Mouse (Mus musculus): Measurements from ENCODE around the gene Mknk2. TPM values are rescaled to one million over a fixed set of nuclear protein-coding genes. Genes with fewer than 3 reads are reported as not detected.
"Not testable (repeated sequence)": the region's sequence is repeated elsewhere in the genome, so short reads cannot be mapped to it uniquely, and the experiment has no call there.

The Mknk2 gene
- polyA plus RNA-seq, 1 experiment from 2014 or later = 43.7 TPM

DNA sequence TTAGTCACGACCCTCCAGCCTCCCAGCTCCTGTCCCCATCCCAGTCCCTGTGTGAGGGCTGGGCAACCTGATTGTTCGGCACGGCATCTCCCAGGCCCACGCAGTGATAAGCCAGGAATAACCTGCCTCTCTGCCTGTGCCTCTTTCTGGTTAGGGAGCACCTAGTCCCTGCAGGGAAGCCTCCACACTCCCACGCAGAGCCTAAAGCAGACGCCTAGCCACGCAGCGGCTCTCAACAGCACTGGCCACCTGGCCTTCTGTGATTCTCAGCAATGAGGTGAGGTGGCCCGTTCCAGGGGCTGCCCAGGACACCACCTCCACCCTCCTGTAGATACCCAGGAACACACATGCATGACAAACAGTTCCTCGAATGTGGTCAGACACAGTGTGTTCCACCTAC lies 27.5 kb downstream of the Mknk2 start:
- Histone ChIP-seq H3K4me1 (ENCODE audit: control insufficient read depth, insufficient read depth, low read length) (peaks cover 15% of the 10 kb centered on the region), H3K27ac (ENCODE audit: low read length) (no peak overlapping the region), H3K4me2 (ENCODE audit: low read length) (no peak overlapping the region), H3K27me3 (ENCODE audit: control insufficient read depth, insufficient read depth, low read depth, low read length) (no peaks in the 10 kb centered on the region), H3K36me3 (ENCODE audit: control insufficient read depth, insufficient read depth, low read length) (peaks cover 20% of the 10 kb centered on the region), H3K4me3 (ENCODE audit: low read depth, low read length) (no peak overlapping the region), H3K9me3 (replicated peaks; ENCODE audit: control insufficient read depth, low read length, poor library complexity, severe bottlenecking) (no peaks in the 10 kb centered on the region), H3K9ac (ENCODE audit: low read depth, low read length) (no peak overlapping the region)
- ATAC-seq = no peak
- WGBS = 91% methylated on average over 10 of the region's 10 CpGs

DNA sequence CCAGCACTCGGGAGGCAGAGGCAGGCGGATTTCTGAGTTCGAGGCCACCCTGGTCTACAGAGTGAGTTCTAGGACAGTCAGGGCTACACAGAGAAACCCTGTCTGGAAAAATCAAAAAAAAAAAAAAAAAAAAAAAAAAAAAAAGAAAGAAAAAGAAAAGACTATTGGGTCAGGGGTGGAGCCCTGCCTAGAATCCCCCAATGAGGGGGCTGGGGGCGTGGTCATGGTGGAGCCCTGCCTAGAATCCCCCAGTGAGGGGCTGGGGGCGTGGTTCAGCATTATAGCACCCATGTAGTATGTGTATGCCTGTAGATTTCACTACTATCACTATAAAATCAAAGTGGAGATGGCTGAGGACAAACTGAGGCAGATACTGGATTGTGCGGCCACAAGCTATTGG lies 28.0 kb downstream of the Mknk2 start:
- H3K9ac ChIP-seq (ENCODE audit: low read depth, low read length); H3K27ac ChIP-seq (ENCODE audit: low read length); H3K4me3 ChIP-seq (ENCODE audit: low read depth, low read length); H3K4me2 ChIP-seq (ENCODE audit: low read length); ATAC-seq; H3K4me1 ChIP-seq (ENCODE audit: control insufficient read depth, insufficient read depth, low read length); H3K27me3 ChIP-seq (ENCODE audit: control insufficient read depth, insufficient read depth, low read depth, low read length); H3K9me3 ChIP-seq (replicated peaks; ENCODE audit: control insufficient read depth, low read length, poor library complexity, severe bottlenecking): not testable (repeated sequence)
- 89% methylated on average over 6 of the region's 6 CpGs for WGBS
- H3K36me3 ChIP-seq (ENCODE audit: control insufficient read depth, insufficient read depth, low read length) = peaks cover 25% of the 10 kb centered on the region

DNA sequence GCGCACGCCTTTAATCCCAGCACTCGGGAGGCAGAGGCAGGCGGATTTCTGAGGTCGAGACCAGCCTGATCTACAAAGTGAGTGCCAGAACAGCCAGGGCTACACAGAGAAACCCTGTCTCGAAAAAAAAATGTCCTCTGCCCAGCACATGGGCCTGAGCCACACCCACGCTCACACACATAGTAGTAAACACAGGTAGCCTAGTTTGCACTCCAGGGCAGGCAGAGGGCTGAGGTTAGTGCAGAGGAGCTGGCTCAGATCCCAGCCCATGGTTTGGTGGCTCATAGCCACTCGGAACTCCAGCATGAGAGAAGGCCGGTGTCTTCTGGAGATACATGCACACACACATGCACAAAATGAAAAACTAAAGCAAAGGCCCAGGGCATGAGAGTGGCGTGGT lies 31.0 kb downstream of the Mknk2 start:
- no peak overlapping the region for H3K4me3 ChIP-seq (ENCODE audit: low read depth, low read length)
- no peaks in the 10 kb centered on the region for H3K27me3 ChIP-seq (ENCODE audit: control insufficient read depth, insufficient read depth, low read depth, low read length)
- H3K9me3 ChIP-seq (replicated peaks; ENCODE audit: control insufficient read depth, low read length, poor library complexity, severe bottlenecking) = no peaks in the 10 kb centered on the region
- no peak overlapping the region for H3K9ac ChIP-seq (ENCODE audit: low read depth, low read length)
- WGBS = 96% methylated on average over 10 of the region's 10 CpGs
- no peak for ATAC-seq
- no peak overlapping the region for H3K27ac ChIP-seq (ENCODE audit: low read length)
- H3K4me2 ChIP-seq (ENCODE audit: low read length) = no peak overlapping the region
- H3K4me1 ChIP-seq (ENCODE audit: control insufficient read depth, insufficient read depth, low read length) = no peaks in the 10 kb centered on the region
- peaks cover 50% of the 10 kb centered on the region for H3K36me3 ChIP-seq (ENCODE audit: control insufficient read depth, insufficient read depth, low read length)

DNA sequence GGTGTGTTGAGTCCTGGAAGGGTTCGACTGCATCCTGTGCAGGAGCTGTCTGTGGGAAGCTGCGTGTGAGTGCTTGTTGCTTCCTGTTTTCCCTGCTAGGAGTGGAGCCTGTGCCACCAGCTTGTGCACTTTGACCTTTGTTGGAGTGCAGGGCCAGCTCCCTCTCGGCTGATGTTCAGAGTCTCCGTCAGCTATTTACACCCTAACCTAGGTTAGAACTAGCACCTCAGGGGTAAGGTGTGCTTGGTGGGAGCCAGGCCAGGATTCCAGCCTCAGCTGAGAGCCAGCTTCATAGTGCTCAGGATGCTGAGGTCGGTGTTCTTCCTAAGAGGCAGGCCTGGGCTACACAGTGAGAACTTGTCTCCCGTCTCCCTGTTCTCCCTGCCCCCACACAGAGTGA lies 42.6 kb downstream of the Mknk2 start:
- Histone ChIP-seq H3K27ac (ENCODE audit: low read length) (no peak overlapping the region), H3K4me3 (ENCODE audit: low read depth, low read length) (no peak overlapping the region), H3K9ac (ENCODE audit: low read depth, low read length) (no peak overlapping the region), H3K27me3 (ENCODE audit: control insufficient read depth, insufficient read depth, low read depth, low read length) (no peaks in the 10 kb centered on the region), H3K36me3 (ENCODE audit: control insufficient read depth, insufficient read depth, low read length) (peaks cover 50% of the 10 kb centered on the region), H3K4me1 (ENCODE audit: control insufficient read depth, insufficient read depth, low read length) (no peaks in the 10 kb centered on the region), H3K9me3 (replicated peaks; ENCODE audit: control insufficient read depth, low read length, poor library complexity, severe bottlenecking) (no peaks in the 10 kb centered on the region), H3K4me2 (ENCODE audit: low read length) (no peak overlapping the region)
- 92% methylated on average over 6 of the region's 6 CpGs for WGBS
- no peak for ATAC-seq

DNA sequence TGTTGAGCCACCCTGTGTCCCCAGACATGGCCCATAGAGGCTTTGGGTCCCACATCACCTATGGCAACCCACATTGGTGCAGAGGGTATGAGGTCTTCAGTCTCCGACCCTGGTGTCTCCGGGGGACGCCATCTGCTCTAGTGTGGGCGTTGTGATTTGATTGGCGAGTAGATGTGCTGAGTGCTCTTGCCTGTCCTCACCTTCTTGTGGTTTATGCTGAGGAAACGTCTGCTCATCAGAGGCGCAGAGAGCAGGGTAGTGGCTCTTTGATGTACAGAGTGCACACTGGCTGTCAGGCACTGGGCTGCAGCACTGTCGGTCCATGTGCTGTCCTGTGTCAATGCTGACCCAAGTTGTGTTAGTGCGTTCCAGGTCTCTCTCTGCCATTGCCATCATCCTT lies 49.0 kb downstream of the Mknk2 start:
- Histone ChIP-seq H3K9me3 (replicated peaks; ENCODE audit: control insufficient read depth, low read length, poor library complexity, severe bottlenecking) (no peaks in the 10 kb centered on the region), H3K4me2 (ENCODE audit: low read length) (no peak overlapping the region), H3K36me3 (ENCODE audit: control insufficient read depth, insufficient read depth, low read length) (no peaks in the 10 kb centered on the region), H3K9ac (ENCODE audit: low read depth, low read length) (no peak overlapping the region), H3K4me1 (ENCODE audit: control insufficient read depth, insufficient read depth, low read length) (peaks cover 13% of the 10 kb centered on the region), H3K27me3 (ENCODE audit: control insufficient read depth, insufficient read depth, low read depth, low read length) (no peaks in the 10 kb centered on the region), H3K27ac (ENCODE audit: low read length) (no peak overlapping the region), H3K4me3 (ENCODE audit: low read depth, low read length) (no peak overlapping the region)
- no peak for ATAC-seq
- 85% methylated on average over 9 of the region's 9 CpGs for WGBS

DNA sequence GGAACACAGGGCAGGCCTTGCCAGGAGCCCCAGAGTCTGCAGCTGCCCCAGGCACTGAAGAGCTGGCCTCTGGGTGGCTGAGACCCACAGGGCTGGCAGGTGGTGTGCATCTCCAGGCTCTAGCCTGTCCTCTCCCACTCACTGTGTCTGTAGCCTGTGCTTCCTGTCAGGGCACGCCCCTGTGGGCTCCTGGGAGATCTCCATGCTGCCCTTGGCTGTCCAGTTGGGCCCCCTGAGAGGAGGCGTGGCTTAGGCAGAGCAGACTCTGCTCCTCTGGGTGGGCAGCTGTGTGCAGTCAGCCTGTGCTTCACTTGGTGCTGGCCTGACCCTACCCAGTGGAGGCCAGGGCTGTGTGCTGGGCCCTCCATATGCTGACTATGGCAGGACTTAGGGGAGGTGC lies 50.2 kb downstream of the Mknk2 start:
- H3K4me2 ChIP-seq (ENCODE audit: low read length) = no peak overlapping the region
- 63% methylated on average over 2 of the region's 2 CpGs for WGBS

DNA sequence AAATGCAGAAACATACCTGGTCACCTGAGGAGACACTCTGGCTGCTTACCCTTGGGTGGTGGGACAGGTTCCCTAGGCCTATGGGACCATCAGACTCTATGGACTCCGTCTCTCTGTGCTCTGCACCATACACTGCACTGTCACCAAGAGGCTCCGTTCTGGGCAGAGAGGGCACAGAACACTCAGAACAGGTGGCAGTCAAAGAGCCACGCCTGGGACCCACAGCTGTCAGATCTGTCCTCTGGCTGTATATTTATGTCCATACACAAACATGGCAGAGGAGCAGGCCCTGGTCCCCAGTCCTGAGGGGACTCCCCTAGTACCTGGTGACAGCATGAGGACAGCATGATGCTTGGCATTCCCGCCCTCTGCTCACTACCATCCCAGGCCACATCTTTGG lies 52.1 kb downstream of the Mknk2 start:
- WGBS = 91% methylated on average over 4 of the region's 4 CpGs

More for the DNA sequence above, 50.2 kb downstream of the Mknk2 start:
- no peak overlapping the region for H3K4me3 ChIP-seq (ENCODE audit: low read depth, low read length)
- ATAC-seq = no peak
- 0 out of 2 replicates have a peak overlapping the region, but pooled peaks have one; percentile 25 for H3K9ac ChIP-seq (ENCODE audit: low read depth, low read length)
- H3K36me3 ChIP-seq (ENCODE audit: control insufficient read depth, insufficient read depth, low read length) = no peaks in the 10 kb centered on the region
- no peaks in the 10 kb centered on the region for H3K27me3 ChIP-seq (ENCODE audit: control insufficient read depth, insufficient read depth, low read depth, low read length)
- H3K4me1 ChIP-seq (ENCODE audit: control insufficient read depth, insufficient read depth, low read length) = peaks cover 20% of the 10 kb centered on the region
- H3K27ac ChIP-seq (ENCODE audit: low read length) = no peak overlapping the region
- H3K9me3 ChIP-seq (replicated peaks; ENCODE audit: control insufficient read depth, low read length, poor library complexity, severe bottlenecking) = no peaks in the 10 kb centered on the region

DNA sequence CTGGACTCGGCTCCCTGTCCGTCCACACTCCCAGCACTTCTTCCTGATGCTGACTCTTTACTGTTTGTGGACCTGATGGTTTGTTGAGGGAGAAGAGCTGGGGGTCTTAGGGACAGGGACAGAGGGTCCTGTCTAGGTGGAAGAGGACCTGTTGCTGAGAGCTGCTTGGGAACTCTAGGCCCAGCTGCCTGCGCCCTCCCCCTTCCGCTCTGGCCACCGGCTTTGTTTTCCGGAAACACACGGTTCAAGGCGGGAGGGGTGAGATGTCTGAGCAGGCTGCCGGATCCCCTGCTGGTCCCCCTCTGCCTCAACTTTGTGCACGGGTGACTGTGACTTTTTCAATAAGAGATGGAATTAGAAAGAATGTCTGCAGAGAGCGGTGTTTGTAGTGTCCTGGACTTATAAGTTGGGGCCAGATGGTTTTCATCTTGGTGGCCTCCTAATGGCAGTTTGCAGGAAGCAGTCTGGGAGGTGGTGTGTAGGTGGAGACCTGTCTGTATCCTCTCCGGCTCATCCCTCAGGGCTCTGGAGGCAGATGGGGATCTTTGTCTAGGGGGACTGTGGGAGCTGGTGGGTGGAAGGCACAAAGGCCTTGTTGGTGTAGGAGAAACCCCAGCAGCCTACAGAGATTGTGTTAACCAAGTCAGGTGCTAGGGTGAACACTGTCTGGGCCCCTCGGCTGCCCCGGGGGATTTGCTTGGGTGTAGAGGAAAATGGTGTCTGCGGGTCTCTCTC lies 54.3 kb downstream of the Mknk2 start:
- Histone ChIP-seq H3K36me3 (ENCODE audit: control insufficient read depth, insufficient read depth, low read length) (no peaks in the 10 kb centered on the region), H3K27me3 (ENCODE audit: control insufficient read depth, insufficient read depth, low read depth, low read length) (no peaks in the 10 kb centered on the region), H3K9me3 (replicated peaks; ENCODE audit: control insufficient read depth, low read length, poor library complexity, severe bottlenecking) (no peaks in the 10 kb centered on the region), H3K27ac (ENCODE audit: low read length) (peak overlapping the region; percentile 98; the same call in 1 of the 2 replicates), H3K4me1 (ENCODE audit: control insufficient read depth, insufficient read depth, low read length) (peaks cover 24% of the 10 kb centered on the region), H3K4me3 (ENCODE audit: low read depth, low read length) (peak overlapping the region; percentile 83), H3K4me2 (ENCODE audit: low read length) (peak overlapping the region; percentile 59), H3K9ac (ENCODE audit: low read depth, low read length) (peak overlapping the region; percentile 95)
- no peak for ATAC-seq
- WGBS = 17% methylated on average over 15 of the region's 15 CpGs

More for the DNA sequence above, 52.1 kb downstream of the Mknk2 start:
- Histone ChIP-seq H3K4me1 (ENCODE audit: control insufficient read depth, insufficient read depth, low read length) (peaks cover 24% of the 10 kb centered on the region), H3K9ac (ENCODE audit: low read depth, low read length) (no peak overlapping the region), H3K9me3 (replicated peaks; ENCODE audit: control insufficient read depth, low read length, poor library complexity, severe bottlenecking) (no peaks in the 10 kb centered on the region), H3K27me3 (ENCODE audit: control insufficient read depth, insufficient read depth, low read depth, low read length) (no peaks in the 10 kb centered on the region), H3K36me3 (ENCODE audit: control insufficient read depth, insufficient read depth, low read length) (no peaks in the 10 kb centered on the region), H3K27ac (ENCODE audit: low read length) (no peak overlapping the region), H3K4me2 (ENCODE audit: low read length) (no peak overlapping the region), H3K4me3 (ENCODE audit: low read depth, low read length) (no peak overlapping the region)
- no peak for ATAC-seq

DNA sequence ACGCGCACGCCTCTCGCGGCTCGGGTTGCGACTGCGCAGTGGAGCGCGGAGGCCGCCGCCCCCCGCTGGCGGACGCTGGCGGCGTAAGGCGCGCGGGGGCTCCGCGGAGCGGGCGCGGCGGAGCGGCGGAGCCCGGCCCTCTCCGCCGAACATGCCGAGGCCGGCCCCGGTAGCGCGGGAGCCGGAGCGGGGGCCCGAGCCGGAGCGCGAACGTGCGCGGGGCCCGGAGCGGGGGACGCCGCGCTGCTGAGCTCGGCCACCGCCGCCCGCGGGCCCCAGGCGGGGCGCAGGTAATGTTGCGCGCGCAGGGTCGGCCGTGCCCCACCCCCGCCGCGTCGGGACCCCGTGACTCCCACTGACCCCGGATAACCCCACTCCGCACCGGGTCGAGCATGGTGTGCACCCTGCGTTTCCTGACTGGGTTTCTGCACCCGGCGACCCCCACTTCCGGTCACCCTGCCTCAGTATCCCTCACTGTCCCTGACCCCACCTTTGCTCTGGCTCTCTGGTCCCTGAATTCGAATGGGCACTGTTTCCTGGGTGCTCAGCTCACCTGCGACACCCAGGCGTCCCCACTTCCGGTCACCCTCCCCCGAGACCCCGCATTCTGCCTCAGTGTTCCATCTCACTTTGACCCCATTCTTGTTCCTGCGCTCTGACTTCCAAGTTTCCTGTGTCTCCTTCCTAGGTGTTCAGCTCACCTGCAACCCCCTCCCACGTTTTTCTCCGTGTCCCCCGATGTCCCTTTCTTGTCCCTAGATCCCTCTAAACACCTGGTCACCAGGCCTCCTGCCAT lies 55.1 kb downstream of the Mknk2 start, which contains the start of gene Csnk1g2:
TSS of gene Csnk1g2 (plus strand) at position 178 of the 796 bp plus-strand sequence.
- no peaks in the 10 kb centered on the region for H3K36me3 ChIP-seq (ENCODE audit: control insufficient read depth, insufficient read depth, low read length)
- H3K9me3 ChIP-seq (replicated peaks; ENCODE audit: control insufficient read depth, low read length, poor library complexity, severe bottlenecking) = no peaks in the 10 kb centered on the region
- H3K4me3 ChIP-seq (ENCODE audit: low read depth, low read length) = peak within 1 kb of the TSS; percentile 83
- H3K4me1 ChIP-seq (ENCODE audit: control insufficient read depth, insufficient read depth, low read length) = peaks cover 24% of the 10 kb centered on the region
- WGBS = under 1% methylated on average over 64 of the region's 85 CpGs
- peak within 1 kb of the TSS; percentile 98 for H3K27ac ChIP-seq (ENCODE audit: low read length)
- peak within 1 kb of the TSS; percentile 95 for H3K9ac ChIP-seq (ENCODE audit: low read depth, low read length)
- ATAC-seq = peak; percentile 3; the same call in 1 of the 2 replicates
- H3K27me3 ChIP-seq (ENCODE audit: control insufficient read depth, insufficient read depth, low read depth, low read length) = no peaks in the 10 kb centered on the region
- peak within 1 kb of the TSS; percentile 85 for H3K4me2 ChIP-seq (ENCODE audit: low read length)

All from midbrain, embryonic 16.5 days (tissue).